Mouse (Mus musculus) cerebellum, adult 2 months (tissue): Measurements from ENCODE around the gene Cdc42ep4. TPM values are rescaled to one million over a fixed set of nuclear protein-coding genes. Genes with fewer than 3 reads are reported as not detected.

Experiments used
- DNase-seq, 2 experiments: peaks; one replicate each; pipeline ENCODE4 v3.0.0; 2021
- H3K27ac ChIP-seq: fragments of 200-500 bp; 2 replicates; pipeline ENCODE4 v1.5.1; 2012; ENCODE audit warnings: low read length, control low read depth, inconsistent platforms; ENCODE audit not compliant: insufficient read depth
- H3K27me3 ChIP-seq: fragments of 200-500 bp; 2 replicates; pipeline ENCODE4 v1.6.1; 2012; ENCODE audit warnings: inconsistent platforms, mild to moderate bottlenecking, low read length, moderate library complexity; ENCODE audit not compliant: control insufficient read depth, insufficient read depth
- H3K4me1 ChIP-seq: fragments of 200-500 bp; 2 replicates; pipeline ENCODE4 v1.6.1; 2011; ENCODE audit warnings: low read length; ENCODE audit not compliant: control insufficient read depth, insufficient read depth
- H3K4me3 ChIP-seq: fragments of 200-500 bp; replicated peaks from 2 replicates; pipeline ENCODE3; 2011; ENCODE audit warnings: mild to moderate bottlenecking, low read depth, low read length, control low read depth; ENCODE audit not compliant: insufficient read depth
- CTCF ChIP-seq: fragments of 200-500 bp; IDR thresholded peaks from 2 replicates; pipeline ENCODE4 v1.5.1; 2011; ENCODE audit warnings: low read depth, mild to moderate bottlenecking, control low read depth, low read length, moderate library complexity, borderline replicate concordance; ENCODE audit not compliant: insufficient read depth
- POLR2A ChIP-seq: fragments of 200-500 bp; IDR thresholded peaks from 2 replicates; pipeline ENCODE4 v1.6.1; 2011; ENCODE audit warnings: low read length, control low read depth, borderline replicate concordance; ENCODE audit not compliant: insufficient read depth
- WGBS: fragments of 180-500 bp; shearing (Covaris S2); methylation state at CpG from one replicate; pipeline ENCODE4 v1.1.7; 2018; 5-methylcytosine and 5-hydroxymethylcytosine counted together
- polyA plus RNA-seq: library from polyadenylated mRNA; depleted of rRNA; stranded (reverse); fragments of >200 nt; gene quantifications from 2 replicates; pipeline ENCODE4 v1.2.3, GENCODE M21; 2012

The Cdc42ep4 gene
- polyA plus RNA-seq, 1 experiment, result 73.8 TPM

- Histone ChIP-seq H3K27ac (no peak overlapping the region), H3K27me3 (no peaks in the 10 kb centered on the region), H3K4me1 (no peaks in the 10 kb centered on the region), H3K4me3 (no peak overlapping the region)
- DNase-seq, result no peak
- 95% methylated on average over 7 of the region's 7 CpGs for WGBS
- TF ChIP-seq POLR2A (no peak), CTCF (no peak)
Observed at GRCm38 (mm10) chr11:113761646-113762045, 10.0 kb upstream of the Cdc42ep4 start.

- H3K27ac ChIP-seq, result no peak overlapping the region
- TF ChIP-seq CTCF (no peak), POLR2A (no peak)
Observed at GRCm38 (mm10) chr11:113760476-113760875, 8.8 kb upstream of the Cdc42ep4 start.

GRCm38 (mm10) chr11:113758851-113759250, 7.2 kb upstream of the Cdc42ep4 start:
- Histone ChIP-seq H3K27me3 (no peaks in the 10 kb centered on the region), H3K4me1 (no peaks in the 10 kb centered on the region), H3K4me3 (no peak overlapping the region), H3K27ac (no peak overlapping the region)
- DNase-seq, result no peak
- TF ChIP-seq CTCF (no peak), POLR2A (no peak)
- 92% methylated on average over 5 of the region's 5 CpGs for WGBS

More at GRCm38 (mm10) chr11:113760476-113760875, 8.8 kb upstream of the Cdc42ep4 start:
- no peak for DNase-seq
- WGBS, result 70% methylated on average over 7 of the region's 7 CpGs
- no peaks in the 10 kb centered on the region for H3K27me3 ChIP-seq
- H3K4me3 ChIP-seq, result no peak overlapping the region
- no peaks in the 10 kb centered on the region for H3K4me1 ChIP-seq

GRCm38 (mm10) chr11:113756578-113756977, 4.9 kb upstream of the Cdc42ep4 start:
- TF ChIP-seq POLR2A (no peak), CTCF (no peak)
- H3K4me1 ChIP-seq, result no peaks in the 10 kb centered on the region
- 92% methylated on average over 12 of the region's 12 CpGs for WGBS

GRCm38 (mm10) chr11:113755878-113756277, 4.2 kb upstream of the Cdc42ep4 start:
- TF ChIP-seq CTCF, result no peak
- TF ChIP-seq POLR2A, result no peak
- H3K27ac ChIP-seq, result no peak overlapping the region
- no peaks in the 10 kb centered on the region for H3K4me1 ChIP-seq
- DNase-seq, result no peak
- 93% methylated on average over 14 of the region's 14 CpGs for WGBS
- no peak overlapping the region for H3K4me3 ChIP-seq
- H3K27me3 ChIP-seq, result no peaks in the 10 kb centered on the region

More at GRCm38 (mm10) chr11:113756578-113756977, 4.9 kb upstream of the Cdc42ep4 start:
- Histone ChIP-seq H3K27me3 (no peaks in the 10 kb centered on the region), H3K27ac (no peak overlapping the region), H3K4me3 (no peak overlapping the region)
- no peak for DNase-seq

- Histone ChIP-seq H3K4me1 (no peaks in the 10 kb centered on the region), H3K4me3 (no peak overlapping the region), H3K27me3 (no peaks in the 10 kb centered on the region), H3K27ac (no peak overlapping the region)
- 84% methylated on average over 9 of the region's 9 CpGs for WGBS
- DNase-seq, result no peak
- TF ChIP-seq CTCF, result no peak
Observed at GRCm38 (mm10) chr11:113754845-113755244, 3.2 kb upstream of the Cdc42ep4 start.

- TF ChIP-seq CTCF, result no peak
- no peak for TF ChIP-seq POLR2A
- Histone ChIP-seq H3K4me1 (no peaks in the 10 kb centered on the region), H3K4me3 (no peak overlapping the region), H3K27me3 (no peaks in the 10 kb centered on the region), H3K27ac (no peak overlapping the region)
- WGBS, result 94% methylated on average over 10 of the region's 10 CpGs
- no peak for DNase-seq
Observed at GRCm38 (mm10) chr11:113752685-113753430, 1.2 kb upstream of the Cdc42ep4 start.

GRCm38 (mm10) chr11:113752158-113752661, 529 bp upstream of the Cdc42ep4 start:
- H3K27me3 ChIP-seq, result no peaks in the 10 kb centered on the region
- H3K4me3 ChIP-seq, result peak overlapping the region; percentile 51
- H3K4me1 ChIP-seq, result no peaks in the 10 kb centered on the region
- TF ChIP-seq CTCF, result no peak
- no peak for TF ChIP-seq POLR2A
- no peak overlapping the region for H3K27ac ChIP-seq
- no peak for DNase-seq
- WGBS, result 43% methylated on average over 15 of the region's 15 CpGs
